Mouse (Mus musculus): ENCODE results near the gene Nxph4. TPM values are rescaled to one million over a fixed set of nuclear protein-coding genes. Genes with fewer than 3 reads are reported as not detected.

Nxph4 gene
- polyA plus RNA-seq, 1 experiment from 2014 or later: 3.0 TPM

- Histone ChIP-seq H3K4me3 (no peak within 1 kb of the TSS), H3K9ac (peak within 1 kb of the TSS; percentile 27; the same call in 1 of the 2 replicates), H3K27ac (no peak within 1 kb of the TSS; the same call in 1 of the 2 replicates), H3K27me3 (no peaks in the 10 kb centered on the region; the same call in 1 of the 2 replicates), H3K4me1 (no peaks in the 10 kb centered on the region), H3K9me3 (no peaks in the 10 kb centered on the region), H3K4me2 (no peak within 1 kb of the TSS), H3K36me3 (peaks cover 57% of the 10 kb centered on the region)
- whole genome bisulfite sequencing: 61% methylated on average over 13 of the region's 13 CpGs
- ATAC-seq (ENCODE audit: insufficient number of reproducible peaks, insufficient read depth, low FRiP score, low TSS enrichment, low read depth): no peak
Measured at GRCm38 (mm10) chr10:127500894-127501893, 33.2 kb downstream of the Nxph4 start, which contains the start of gene Stac3. Gene Stac3, plus strand, starts transcription at chr10:127501686.

GRCm38 (mm10) chr10:127500042-127500441 lies 34.3 kb downstream of the Nxph4 start:
- no peak overlapping the region for H3K27ac ChIP-seq
- no peaks in the 10 kb centered on the region; the same call in 1 of the 2 replicates for H3K9me3 ChIP-seq
- H3K4me1 ChIP-seq: no peaks in the 10 kb centered on the region
- H3K27me3 ChIP-seq: no peaks in the 10 kb centered on the region
- no peak overlapping the region for H3K4me3 ChIP-seq
- no peak for ATAC-seq (ENCODE audit: insufficient number of reproducible peaks, insufficient read depth, low FRiP score, low TSS enrichment, low read depth)
- H3K4me2 ChIP-seq: no peak overlapping the region
- H3K9ac ChIP-seq: no peak overlapping the region
- 77% methylated on average over 4 of the region's 4 CpGs for WGBS
- peaks cover 56% of the 10 kb centered on the region for H3K36me3 ChIP-seq

- Histone ChIP-seq H3K9ac (no peak overlapping the region), H3K27me3 (no peaks in the 10 kb centered on the region), H3K4me2 (no peak overlapping the region), H3K4me1 (no peaks in the 10 kb centered on the region), H3K27ac (no peak overlapping the region), H3K4me3 (no peak overlapping the region), H3K9me3 (no peaks in the 10 kb centered on the region; the same call in 1 of the 2 replicates), H3K36me3 (peaks cover 61% of the 10 kb centered on the region)
- no peak for ATAC-seq (ENCODE audit: insufficient number of reproducible peaks, insufficient read depth, low FRiP score, low TSS enrichment, low read depth)
- WGBS: 75% methylated on average over 5 of the region's 5 CpGs
Measured at GRCm38 (mm10) chr10:127499516-127499915, 34.8 kb downstream of the Nxph4 start.

- no peaks in the 10 kb centered on the region; the same call in 1 of the 2 replicates for H3K9me3 ChIP-seq
- H3K9ac ChIP-seq: no peak overlapping the region
- no peak overlapping the region for H3K4me3 ChIP-seq
- no peaks in the 10 kb centered on the region for H3K27me3 ChIP-seq
- 89% methylated on average over 3 of the region's 3 CpGs for WGBS
- H3K4me2 ChIP-seq: no peak overlapping the region
- no peak overlapping the region for H3K27ac ChIP-seq
- H3K36me3 ChIP-seq: peaks cover 92% of the 10 kb centered on the region
- no peaks in the 10 kb centered on the region for H3K4me1 ChIP-seq
- ATAC-seq (ENCODE audit: insufficient number of reproducible peaks, insufficient read depth, low FRiP score, low TSS enrichment, low read depth): no peak
Measured at GRCm38 (mm10) chr10:127496156-127496555, 38.2 kb downstream of the Nxph4 start.

- Histone ChIP-seq H3K4me1 (peaks cover 6% of the 10 kb centered on the region), H3K9me3 (no peaks in the 10 kb centered on the region; the same call in 1 of the 2 replicates), H3K36me3 (peaks cover 93% of the 10 kb centered on the region), H3K4me3 (no peak overlapping the region), H3K4me2 (no peak overlapping the region), H3K27ac (no peak overlapping the region), H3K27me3 (no peaks in the 10 kb centered on the region), H3K9ac (no peak overlapping the region)
- ATAC-seq (ENCODE audit: insufficient number of reproducible peaks, insufficient read depth, low FRiP score, low TSS enrichment, low read depth): no peak
- WGBS: 74% methylated on average over 3 of the region's 3 CpGs
Measured at GRCm38 (mm10) chr10:127492118-127492517, 42.2 kb downstream of the Nxph4 start.

DNA sequence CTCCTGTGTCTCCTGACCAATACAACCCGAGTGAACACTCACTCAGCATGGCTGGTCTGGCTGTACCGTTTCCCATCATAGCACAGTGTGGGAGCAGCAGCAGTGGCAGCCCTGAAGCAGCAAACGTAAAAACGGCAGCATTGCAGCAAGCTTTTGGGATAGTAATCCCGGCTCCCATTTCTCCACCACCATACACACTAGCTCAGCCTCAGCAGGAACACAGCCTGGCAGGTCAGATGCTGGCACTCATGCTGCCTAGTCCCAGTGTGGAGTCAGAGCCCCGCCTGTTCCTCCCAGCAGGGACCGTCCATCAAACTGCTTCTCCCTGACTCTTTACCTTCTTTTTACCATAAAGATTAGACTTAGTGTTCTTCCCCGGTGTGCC lies 43.2 kb downstream of the Nxph4 start:
- Histone ChIP-seq H3K27ac (no peak overlapping the region), H3K9me3 (no peaks in the 10 kb centered on the region; the same call in 1 of the 2 replicates), H3K4me1 (peaks cover 6% of the 10 kb centered on the region), H3K9ac (no peak overlapping the region), H3K36me3 (peaks cover 92% of the 10 kb centered on the region), H3K4me2 (no peak overlapping the region), H3K27me3 (no peaks in the 10 kb centered on the region), H3K4me3 (no peak overlapping the region)
- 75% methylated on average over 8 of the region's 8 CpGs for WGBS
- no peak for ATAC-seq (ENCODE audit: insufficient number of reproducible peaks, insufficient read depth, low FRiP score, low TSS enrichment, low read depth)

- no peak for ATAC-seq (ENCODE audit: insufficient number of reproducible peaks, insufficient read depth, low FRiP score, low TSS enrichment, low read depth)
- 71% methylated on average over 18 of the region's 18 CpGs for WGBS
- H3K9ac ChIP-seq: peak overlapping the region; percentile 36; the same call in 1 of the 2 replicates
- H3K27me3 ChIP-seq: no peaks in the 10 kb centered on the region
- no peaks in the 10 kb centered on the region; the same call in 1 of the 2 replicates for H3K9me3 ChIP-seq
- H3K4me2 ChIP-seq: no peak overlapping the region
- peaks cover 6% of the 10 kb centered on the region for H3K4me1 ChIP-seq
- no peak overlapping the region for H3K4me3 ChIP-seq
- no peak overlapping the region for H3K27ac ChIP-seq
- peaks cover 92% of the 10 kb centered on the region for H3K36me3 ChIP-seq
Measured at GRCm38 (mm10) chr10:127490160-127491127, 43.9 kb downstream of the Nxph4 start.

GRCm38 (mm10) chr10:127488856-127489255 lies 45.5 kb downstream of the Nxph4 start:
- Histone ChIP-seq H3K27me3 (no peaks in the 10 kb centered on the region), H3K27ac (no peak overlapping the region), H3K4me2 (no peak overlapping the region), H3K9me3 (no peaks in the 10 kb centered on the region), H3K9ac (no peak overlapping the region), H3K36me3 (peaks cover 92% of the 10 kb centered on the region), H3K4me1 (peaks cover 6% of the 10 kb centered on the region), H3K4me3 (no peak overlapping the region)
- WGBS: 83% methylated on average over 7 of the region's 7 CpGs
- ATAC-seq (ENCODE audit: insufficient number of reproducible peaks, insufficient read depth, low FRiP score, low TSS enrichment, low read depth): no peak

- H3K9me3 ChIP-seq: no peaks in the 10 kb centered on the region
- 90% methylated on average over 10 of the region's 10 CpGs for WGBS
- no peak overlapping the region for H3K9ac ChIP-seq
- H3K4me3 ChIP-seq: no peak overlapping the region
- H3K27ac ChIP-seq: no peak overlapping the region
- H3K36me3 ChIP-seq: peaks cover 85% of the 10 kb centered on the region
- 0 out of 2 replicates have a peak, but pooled peaks cover 2% of the 10 kb centered on the region for H3K4me1 ChIP-seq
- H3K4me2 ChIP-seq: no peak overlapping the region
- no peaks in the 10 kb centered on the region for H3K27me3 ChIP-seq
- no peak for ATAC-seq (ENCODE audit: insufficient number of reproducible peaks, insufficient read depth, low FRiP score, low TSS enrichment, low read depth)
Measured at GRCm38 (mm10) chr10:127485235-127485634, 49.1 kb downstream of the Nxph4 start.

DNA sequence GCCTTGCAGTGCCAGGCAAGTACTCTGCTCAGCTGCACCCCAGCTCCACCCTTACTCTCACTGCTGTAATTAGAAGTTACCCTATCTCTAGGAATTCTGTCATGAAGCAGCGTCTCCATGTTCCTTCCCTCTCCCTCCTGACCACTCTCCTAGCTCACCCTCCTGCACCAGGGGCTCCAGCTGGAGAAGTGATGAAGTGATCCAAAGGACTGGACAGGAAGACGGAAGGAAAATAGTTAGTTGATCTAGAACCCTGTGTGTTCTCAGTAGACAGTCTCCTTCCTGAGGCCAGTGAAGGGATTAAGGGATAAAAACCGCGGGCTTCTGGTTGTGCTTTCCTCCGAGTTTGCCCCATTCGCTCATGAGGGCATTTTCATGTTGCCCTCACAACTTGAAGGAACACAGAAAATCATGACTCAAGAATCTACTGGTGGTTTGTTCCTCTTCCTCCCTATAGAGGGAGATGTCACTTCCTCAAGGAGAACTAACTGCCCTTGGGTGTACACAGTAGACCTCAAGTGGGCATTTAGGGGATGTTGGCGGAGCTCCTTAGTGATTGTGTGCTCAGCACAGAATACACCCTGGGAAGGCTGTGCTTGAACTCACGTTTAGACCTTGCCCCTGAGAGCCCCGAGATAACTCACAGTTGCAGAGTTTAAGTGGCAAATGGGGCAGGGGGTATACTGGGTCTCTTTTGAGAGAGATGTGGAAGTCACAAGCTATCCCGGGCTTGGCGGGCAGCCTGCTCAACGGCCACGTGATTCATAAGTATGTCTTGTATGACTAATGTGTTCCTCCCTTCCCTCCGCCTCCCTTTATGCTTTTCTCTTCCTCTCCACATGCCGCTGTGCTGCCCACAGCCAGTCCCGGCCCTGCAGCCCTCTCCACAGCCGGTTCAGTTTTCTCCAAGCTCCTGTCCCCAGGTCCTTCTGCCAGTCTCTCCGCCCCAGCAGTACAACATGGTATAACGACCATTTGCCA lies 53.2 kb downstream of the Nxph4 start:
- no peak overlapping the region; the same call in 1 of the 2 replicates for H3K27ac ChIP-seq
- H3K27me3 ChIP-seq: no peaks in the 10 kb centered on the region
- WGBS: 85% methylated on average over 19 of the region's 19 CpGs
- no peaks in the 10 kb centered on the region for H3K9me3 ChIP-seq
- no peaks in the 10 kb centered on the region for H3K4me1 ChIP-seq
- H3K4me3 ChIP-seq: no peak overlapping the region
- no peak overlapping the region for H3K9ac ChIP-seq
- no peak overlapping the region for H3K4me2 ChIP-seq
- ATAC-seq (ENCODE audit: insufficient number of reproducible peaks, insufficient read depth, low FRiP score, low TSS enrichment, low read depth): no peak
- H3K36me3 ChIP-seq: peaks cover 67% of the 10 kb centered on the region
